ENCODE assay signal across 1 mouse cellular context in the genomic region with DNA sequence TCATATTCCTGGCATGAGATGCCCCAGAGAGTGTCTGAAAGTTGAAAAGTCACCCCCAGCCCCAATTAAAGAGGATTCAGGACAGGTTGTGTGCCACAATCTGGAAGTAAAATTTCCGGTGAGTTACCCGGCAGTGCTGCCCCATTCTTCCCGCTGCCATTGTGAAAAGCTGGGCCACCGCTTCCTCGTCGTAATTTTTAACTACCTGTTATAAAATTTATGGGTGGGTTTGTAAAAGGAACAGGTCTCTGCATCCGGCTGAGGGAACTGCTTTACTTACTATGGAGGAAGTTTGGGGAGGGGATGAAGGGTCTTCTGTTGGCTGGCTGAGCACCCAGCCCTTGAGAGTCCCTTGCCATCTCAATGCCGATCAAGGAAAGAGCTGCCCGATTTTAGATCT.
TF ChIP-seq lines count a peak whose summit lies in the region.

No protein-coding gene starts in this region.

TF ChIP-seq in MEL, 35 proteins besides CTCF, POLR2A, EP300 and RAD21:
- TF ChIP-seq NRF1 (IDR thresholded peaks at IDR 0.05; ENCODE audit: insufficient read depth, low read depth, low read length, poor library complexity, severe bottlenecking) (no peak), KAT2A (conservative IDR thresholded peaks at IDR 0.05; ENCODE audit: low read depth, low read length) (no peak)
